Mouse (Mus musculus): Measurements from ENCODE around the gene Tmem184b.

Tmem184b gene

GRCm38 (mm10) chr15:79429994-79430393 lies 26.6 kb upstream of the Tmem184b start:
- DNase-seq (ENCODE audit: low spot score): no peak

GRCm38 (mm10) chr15:79429527-79429926 lies 26.2 kb upstream of the Tmem184b start:
- no peak for DNase-seq (ENCODE audit: low spot score)

GRCm38 (mm10) chr15:79428616-79429015 lies 25.2 kb upstream of the Tmem184b start:
- DNase-seq (ENCODE audit: low spot score): no peak

GRCm38 (mm10) chr15:79427516-79427915 lies 24.1 kb upstream of the Tmem184b start:
- DNase-seq (ENCODE audit: low spot score): no peak

GRCm38 (mm10) chr15:79425516-79425915 lies 22.1 kb upstream of the Tmem184b start:
- peak; percentile 80 for DNase-seq (ENCODE audit: low spot score)

- DNase-seq (ENCODE audit: low spot score): no peak
Observed at GRCm38 (mm10) chr15:79424602-79425001, 21.2 kb upstream of the Tmem184b start.

GRCm38 (mm10) chr15:79422715-79423243 lies 19.4 kb upstream of the Tmem184b start:
- DNase-seq (ENCODE audit: low spot score): no peak

GRCm38 (mm10) chr15:79418677-79419076 lies 15.3 kb upstream of the Tmem184b start:
- no peak for DNase-seq (ENCODE audit: low spot score)

GRCm38 (mm10) chr15:79418265-79418664 lies 14.9 kb upstream of the Tmem184b start:
- DNase-seq (ENCODE audit: low spot score): no peak

- no peak for DNase-seq (ENCODE audit: low spot score)
Observed at GRCm38 (mm10) chr15:79417379-79417778, 14.0 kb upstream of the Tmem184b start.

- DNase-seq (ENCODE audit: low spot score): no peak
Observed at GRCm38 (mm10) chr15:79416460-79417085, 13.2 kb upstream of the Tmem184b start.

- DNase-seq (ENCODE audit: low spot score): peak; percentile 41
Observed at GRCm38 (mm10) chr15:79414513-79414912, 11.1 kb upstream of the Tmem184b start.

- peak; percentile 50 for DNase-seq (ENCODE audit: low spot score)
Observed at GRCm38 (mm10) chr15:79413802-79414201, 10.4 kb upstream of the Tmem184b start.

GRCm38 (mm10) chr15:79413201-79413600 lies 9.8 kb upstream of the Tmem184b start:
- DNase-seq (ENCODE audit: low spot score): no peak

GRCm38 (mm10) chr15:79411363-79412065 lies 8.1 kb upstream of the Tmem184b start:
- no peak for DNase-seq (ENCODE audit: low spot score)

- DNase-seq (ENCODE audit: low spot score): no peak
Observed at GRCm38 (mm10) chr15:79409077-79409573, 5.8 kb upstream of the Tmem184b start.

GRCm38 (mm10) chr15:79406564-79406963 lies 3.2 kb upstream of the Tmem184b start:
- DNase-seq (ENCODE audit: low spot score): no peak

GRCm38 (mm10) chr15:79404277-79404676 lies 908 bp upstream of the Tmem184b start:
- no peak for DNase-seq (ENCODE audit: low spot score)

GRCm38 (mm10) chr15:79403763-79404210 lies 418 bp upstream of the Tmem184b start:
- DNase-seq (ENCODE audit: low spot score): no peak

- no peak for DNase-seq (ENCODE audit: low spot score)
Observed at GRCm38 (mm10) chr15:79402176-79402575, 1.2 kb downstream of the Tmem184b start.

GRCm38 (mm10) chr15:79400975-79401365 lies 2.4 kb downstream of the Tmem184b start:
- no peak for DNase-seq (ENCODE audit: low spot score)

- no peak for DNase-seq (ENCODE audit: low spot score)
Observed at GRCm38 (mm10) chr15:79400134-79400974, 3.0 kb downstream of the Tmem184b start.
